Mouse (Mus musculus) left cerebral cortex, postnatal 14 days (tissue): ENCODE results near the gene Gm4559. TPM values are rescaled to one million over a fixed set of nuclear protein-coding genes. Genes with fewer than 3 reads are reported as not detected.
A peak's percentile ranks its signal among the peaks of the same experiment; 100 is the strongest.
"Not testable (repeated sequence)": the region's sequence is repeated elsewhere in the genome, so short reads cannot be mapped to it uniquely, and the experiment has no call there.

Source experiments
- DNase-seq, 2 experiments: peaks; one replicate each; pipeline ENCODE4 v3.0.0; 2021 to 2022; ENCODE audit warnings: low spot score in 2 of 2, mixed read lengths in 1 of 2
- intact Hi-C: fragments of 180-260 bp; cut with DNase I; formaldehyde crosslinking; loops from one replicate; pipeline ENCODE4 v1.15.1; 2025
- long read RNA-seq, 2 experiments: library from polyadenylated mRNA; stranded (forward); transcript quantifications; one replicate each; pipeline ENCODE4 v2.0.0; 2021
- total RNA-seq, 2 experiments: library from RNA; stranded (reverse); gene quantifications; 2 replicates each; pipeline ENCODE4 v1.2.3; 2021

Gene Gm4559
- not detected for total RNA-seq
- long read RNA-seq, experiment 1, result 0 reads
- long read RNA-seq, experiment 2, result 0 reads

- intact Hi-C loops, DNase-seq: not testable (repeated sequence)
Measured at GRCm38 (mm10) chr7:142274263-142274662, at the start of gene Gm4559. TSS of gene Gm4559 (minus strand) at chr7:142274363.

GRCm38 (mm10) chr7:142323396-142324117 is 49.4 kb upstream of the Gm4559 start:
- DNase-seq, result peak in 1 of 2 experiments; percentile 46
- intact Hi-C loops, result no loop called here

GRCm38 (mm10) chr7:142322641-142323040 is 48.5 kb upstream of the Gm4559 start:
- intact Hi-C loops, result no loop called here
- no peak for DNase-seq

- intact Hi-C loops, DNase-seq: not testable (repeated sequence)
Measured at GRCm38 (mm10) chr7:142321637-142322306, 47.6 kb upstream of the Gm4559 start.

GRCm38 (mm10) chr7:142320906-142321305 is 46.7 kb upstream of the Gm4559 start:
- intact Hi-C loops, result no loop called here
- DNase-seq, result no peak

GRCm38 (mm10) chr7:142319124-142319523 is 45.0 kb upstream of the Gm4559 start:
- DNase-seq, result peak in 1 of 2 experiments; percentile 21
- intact Hi-C loops, result no loop called here

- intact Hi-C loops, result loop anchor here (2.0 kb wide), 1 partner anchor 358 kb away; no protein-coding TSS in a partner anchor
- no peak for DNase-seq
Measured at GRCm38 (mm10) chr7:142317216-142317615, 43.1 kb upstream of the Gm4559 start.

- peak; percentile 46 to 62 for DNase-seq
- intact Hi-C loops, result loop anchor here (2.0 kb wide), 1 partner anchor 358 kb away; no protein-coding TSS in a partner anchor
Measured at GRCm38 (mm10) chr7:142316558-142316957, 42.4 kb upstream of the Gm4559 start.

GRCm38 (mm10) chr7:142314600-142315285 is 40.6 kb upstream of the Gm4559 start:
- DNase-seq, result no peak
- intact Hi-C loops, result no loop called here

- DNase-seq, intact Hi-C loops: not testable (repeated sequence)
Measured at GRCm38 (mm10) chr7:142303929-142304328, 29.8 kb upstream of the Gm4559 start.

- intact Hi-C loops, result no loop called here
- DNase-seq, result no peak
Measured at GRCm38 (mm10) chr7:142303249-142303648, 29.1 kb upstream of the Gm4559 start, which contains the start of gene Krtap5-4. TSS of gene Krtap5-4 (plus strand) at chr7:142303549.

- intact Hi-C loops, DNase-seq: not testable (repeated sequence)
Measured at GRCm38 (mm10) chr7:142297018-142297417, 22.9 kb upstream of the Gm4559 start, which contains the start of gene Krtap5-1. TSS of gene Krtap5-1 (minus strand) at chr7:142297118.

- intact Hi-C loops, result not testable (repeated sequence)
Measured at GRCm38 (mm10) chr7:142296108-142296507, 21.9 kb upstream of the Gm4559 start.

GRCm38 (mm10) chr7:142295418-142295817 is 21.3 kb upstream of the Gm4559 start:
- intact Hi-C loops, result no loop called here

More at GRCm38 (mm10) chr7:142296108-142296507, 21.9 kb upstream of the Gm4559 start:
- DNase-seq, result not testable (repeated sequence)

GRCm38 (mm10) chr7:142293851-142294250 is 19.7 kb upstream of the Gm4559 start:
- intact Hi-C loops, result not testable (repeated sequence)
- peak in 1 of 2 experiments; percentile 26 for DNase-seq

More at GRCm38 (mm10) chr7:142295418-142295817, 21.3 kb upstream of the Gm4559 start:
- DNase-seq, result no peak

- intact Hi-C loops, result loop anchor here (10.0 kb wide), 1 partner anchor 221 kb away; the partner anchor contains the start of gene Mob2
- not testable (repeated sequence) for DNase-seq
Measured at GRCm38 (mm10) chr7:142285910-142286612, 11.9 kb upstream of the Gm4559 start.

GRCm38 (mm10) chr7:142285130-142285835 is 11.1 kb upstream of the Gm4559 start:
- intact Hi-C loops, result loop anchor here (10.0 kb wide), 1 partner anchor 220 kb away; the partner anchor contains the start of gene Mob2
- DNase-seq, result peak; percentile 21 to 26

- peak; percentile 93 to 94 for DNase-seq
- intact Hi-C loops, result loop anchor here (10.0 kb wide), 1 partner anchor 220 kb away; the partner anchor contains the start of gene Mob2
Measured at GRCm38 (mm10) chr7:142284615-142285080, 10.5 kb upstream of the Gm4559 start.
